Mouse (Mus musculus): ENCODE measurements around the gene Trp53bp2.
A peak's percentile ranks its signal among the peaks of the same experiment; 100 is the strongest.

Gene Trp53bp2

DNA sequence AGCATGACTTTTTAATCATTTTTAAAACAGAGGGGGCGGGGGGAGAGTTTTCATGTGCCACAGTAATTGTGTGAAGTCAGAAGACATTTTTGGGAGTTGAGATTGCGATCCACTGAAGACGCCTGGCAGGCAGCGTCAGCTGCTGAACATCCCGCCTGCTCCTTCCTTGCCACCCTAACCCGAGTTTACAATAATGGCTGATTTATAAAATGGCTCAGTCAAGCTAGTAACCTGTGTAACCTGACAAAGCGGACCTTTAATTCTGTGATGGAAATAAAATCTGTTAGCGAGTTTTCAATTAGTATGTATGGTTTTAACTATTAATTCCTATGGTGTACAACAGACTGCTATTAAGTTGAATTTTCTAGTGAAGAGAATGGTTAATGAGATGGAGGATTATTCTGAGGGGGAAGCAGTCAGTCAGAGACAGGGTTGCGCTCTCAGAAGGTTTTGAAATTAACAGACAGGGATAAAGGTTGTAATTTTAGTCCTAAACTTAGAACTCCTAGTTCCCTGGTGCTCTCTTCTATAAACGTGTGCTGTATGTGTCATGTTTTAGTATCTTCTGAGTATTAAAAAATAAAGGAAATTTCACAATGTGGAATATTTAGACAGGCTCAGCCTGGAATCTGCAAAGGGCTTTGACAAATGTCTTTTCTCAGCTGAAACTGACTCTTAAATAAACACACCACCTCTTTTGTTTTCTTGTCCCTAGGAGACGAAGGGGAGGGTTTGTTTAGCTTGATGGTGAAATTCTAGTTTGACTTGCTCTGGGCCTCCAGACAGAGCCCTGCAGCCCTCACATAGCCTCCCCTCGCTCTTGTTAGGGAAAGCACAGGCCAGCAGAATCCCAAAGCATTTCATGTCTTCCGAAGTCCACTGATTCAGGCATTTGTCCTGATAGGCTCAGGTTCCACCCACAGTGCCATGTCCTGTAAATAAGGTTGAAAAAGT, 51.6 kb downstream of the Trp53bp2 start:
- no peak for DNase-seq (ENCODE audit: low spot score in 2 of 2)

DNA sequence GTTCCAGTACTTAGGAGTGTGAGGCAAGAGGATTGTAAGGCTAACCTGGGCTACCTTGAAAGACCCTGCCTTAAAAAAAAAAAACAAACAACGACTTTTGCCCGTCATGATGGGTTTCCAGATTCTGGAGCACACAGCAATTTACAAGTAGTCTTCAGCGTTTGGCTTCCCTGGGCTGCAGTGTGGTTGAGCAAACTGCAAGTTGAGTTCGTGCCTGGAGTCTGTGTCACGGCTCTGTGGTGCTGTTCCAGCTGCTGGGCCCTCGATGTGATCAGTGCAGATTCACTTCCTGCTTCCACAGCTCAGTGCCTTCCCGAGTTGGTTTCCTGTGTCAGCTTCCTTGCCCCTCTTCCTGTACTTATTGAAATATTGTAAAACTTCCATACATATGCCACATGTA, 52.3 kb downstream of the Trp53bp2 start:
- no peak for DNase-seq (ENCODE audit: low spot score in 2 of 2)

DNA sequence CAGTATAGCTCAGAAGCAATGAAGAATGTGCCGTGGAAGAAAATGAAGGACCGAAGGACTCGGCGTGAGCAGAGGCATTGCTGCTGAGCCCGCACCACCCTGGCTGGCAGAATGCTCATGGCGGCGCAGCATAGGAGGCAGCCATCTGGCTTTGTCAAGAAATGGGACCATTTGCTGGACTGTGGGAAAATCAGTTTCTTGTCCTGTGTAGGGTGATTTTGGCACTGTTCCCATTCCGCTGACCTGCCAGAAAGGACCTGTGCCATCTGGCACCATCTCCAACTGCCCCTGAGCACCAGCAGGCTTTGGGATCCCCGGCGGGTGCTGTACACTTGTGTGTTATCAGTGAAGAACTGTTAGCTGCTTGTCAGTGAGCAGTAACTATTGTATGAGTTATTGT, 52.8 kb downstream of the Trp53bp2 start:
- no peak for DNase-seq (ENCODE audit: low spot score in 2 of 2)

DNA sequence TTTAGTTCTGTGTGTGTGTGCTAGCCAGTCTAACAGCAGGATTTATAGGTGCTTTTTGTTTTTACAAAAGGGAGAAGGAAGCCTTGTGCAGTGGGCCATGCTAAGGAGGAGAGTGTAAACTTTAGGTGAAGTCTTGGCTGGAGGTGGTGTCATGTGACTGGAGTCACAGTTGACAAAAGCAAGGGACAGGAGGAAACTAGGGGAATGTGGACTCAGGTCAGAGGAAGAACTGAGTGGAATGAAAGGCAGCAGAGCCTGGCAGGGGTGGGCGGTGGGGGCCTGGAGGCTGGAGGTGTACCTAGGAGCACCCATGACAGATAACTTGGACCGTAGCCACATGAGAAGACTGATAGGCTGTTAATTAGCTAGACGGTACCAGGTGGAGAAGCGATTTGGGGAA, 56.3 kb downstream of the Trp53bp2 start:
- no peak for DNase-seq (ENCODE audit: low spot score in 2 of 2)

DNA sequence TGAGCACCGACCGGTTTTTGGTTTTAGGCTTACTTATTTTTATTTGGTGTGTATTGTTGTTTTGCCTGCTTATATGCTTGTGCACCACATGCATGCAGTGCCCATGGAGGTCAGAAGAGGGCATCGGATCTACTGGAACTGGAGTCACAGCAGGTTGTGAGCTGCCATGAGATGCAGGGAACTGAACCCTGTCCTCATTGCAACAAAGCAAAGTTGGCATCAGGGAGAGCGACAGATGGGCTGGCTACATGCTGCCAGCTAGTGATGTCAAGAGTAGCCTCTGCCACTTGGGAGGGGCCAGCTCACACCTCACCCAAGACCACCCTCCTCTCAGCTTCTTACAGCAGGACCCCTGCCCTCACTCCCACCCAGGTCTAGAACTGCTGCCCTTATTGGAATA, 57.0 kb downstream of the Trp53bp2 start:
- no peak for DNase-seq (ENCODE audit: low spot score in 2 of 2)

DNA sequence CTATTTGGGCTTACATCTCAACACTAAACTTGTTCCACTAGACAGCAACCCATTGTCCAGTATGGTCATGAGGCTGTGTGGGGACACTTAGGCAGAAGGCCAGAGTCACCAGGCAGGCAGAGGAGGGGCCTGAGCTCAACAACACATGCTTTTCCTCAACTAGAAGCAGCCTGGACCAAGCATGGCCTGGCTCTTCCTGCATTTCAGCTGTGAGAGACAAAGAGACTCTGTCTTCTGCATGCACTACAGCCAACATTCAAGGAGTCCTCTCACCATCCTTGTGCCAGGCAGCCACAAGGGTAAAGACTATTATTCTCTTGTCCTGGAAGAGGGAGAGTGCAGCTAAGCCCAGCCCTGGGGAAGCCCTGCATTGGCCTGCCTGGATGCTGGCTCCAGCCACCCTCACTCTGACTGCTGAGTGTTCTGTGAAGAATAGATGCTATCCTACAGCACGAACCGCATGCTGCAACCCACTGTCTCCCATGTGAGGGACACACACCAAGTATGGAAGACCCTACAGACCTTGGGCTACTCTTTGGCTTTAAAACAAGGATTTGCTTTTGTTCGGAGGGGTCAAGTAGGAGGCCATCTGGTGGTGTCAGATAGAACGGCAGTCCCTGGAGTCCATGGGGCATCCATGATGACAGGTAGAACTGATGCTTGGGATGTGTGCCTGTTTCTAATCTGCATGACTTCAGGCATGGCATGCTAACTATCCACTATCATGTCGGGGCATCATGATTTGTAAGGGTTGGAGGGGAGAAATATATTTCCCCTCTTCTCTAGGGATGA, 66.2 kb downstream of the Trp53bp2 start:
- no peak for DNase-seq (ENCODE audit: low spot score in 2 of 2)

DNA sequence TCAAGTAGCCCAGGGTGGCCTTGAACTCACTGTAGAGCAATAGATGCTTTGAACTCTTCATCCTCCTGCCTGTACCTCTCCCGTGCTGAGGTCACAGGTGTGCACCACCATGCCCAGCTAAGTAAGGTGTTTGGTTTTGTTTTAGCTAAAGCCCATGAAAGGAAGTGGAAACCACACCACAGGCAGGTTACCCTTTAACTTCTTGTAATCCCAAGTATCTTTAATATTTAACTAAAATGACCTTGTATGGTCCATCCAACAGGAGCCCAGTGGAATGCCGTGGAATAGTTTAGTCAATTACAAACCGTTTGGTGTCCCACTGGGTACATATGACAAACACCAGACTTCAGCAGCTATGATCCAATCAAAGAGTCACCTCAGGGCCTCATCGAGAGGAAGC, 70.0 kb downstream of the Trp53bp2 start:
- DNase-seq (ENCODE audit: low spot score in 2 of 2): no peak

DNA sequence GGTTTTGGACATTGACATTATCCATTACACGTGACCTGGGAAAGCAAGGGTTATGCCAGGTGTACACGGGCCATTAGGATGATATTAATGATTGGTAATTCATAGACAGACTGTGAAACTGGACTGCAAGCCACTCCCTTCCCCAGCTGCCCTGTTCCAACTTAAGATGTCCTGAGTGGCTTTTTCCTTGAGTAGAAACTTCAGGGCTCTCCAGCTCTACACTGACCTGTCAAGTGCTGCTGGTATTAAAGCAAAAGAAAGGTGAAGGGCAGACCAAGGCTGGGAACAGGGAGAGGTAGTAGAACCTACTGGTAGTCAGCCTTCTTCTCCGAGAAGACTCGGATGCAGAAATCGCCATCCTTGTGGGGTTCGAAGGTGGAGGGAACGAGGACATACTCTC, 72.2 kb downstream of the Trp53bp2 start:
- DNase-seq (ENCODE audit: low spot score in 2 of 2): no peak

DNA sequence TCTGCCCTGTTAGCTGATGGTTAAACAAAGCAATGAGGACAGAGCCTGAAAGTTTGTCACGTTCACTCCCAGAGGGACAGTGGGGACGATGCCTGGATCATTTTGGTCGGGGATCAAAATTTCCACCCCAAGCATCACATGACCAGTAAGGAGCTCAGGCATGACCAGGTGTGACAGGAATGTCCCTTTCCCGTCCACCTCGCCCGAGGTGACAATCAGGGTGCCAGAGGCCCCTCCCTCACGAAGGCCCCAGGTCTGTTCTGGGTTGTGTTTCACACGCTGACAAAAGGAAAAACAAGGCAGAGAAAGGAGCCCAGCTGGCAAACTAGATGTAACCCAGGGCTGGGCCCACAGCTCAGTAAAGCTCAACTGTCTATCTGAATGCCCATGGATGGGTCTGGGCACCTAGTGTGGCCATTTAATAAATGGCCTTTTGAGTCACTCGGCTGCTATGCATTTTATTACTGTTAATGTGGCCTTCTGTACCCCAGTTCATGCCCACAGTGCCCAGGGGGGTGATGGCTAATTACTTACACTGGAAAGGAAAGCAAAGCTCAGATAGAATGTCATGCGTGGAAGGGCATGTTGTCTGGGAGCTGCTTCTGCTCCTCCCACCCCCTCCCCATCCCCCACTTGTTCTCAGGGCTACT, 72.8 kb downstream of the Trp53bp2 start:
- DNase-seq (ENCODE audit: low spot score in 2 of 2): no peak

DNA sequence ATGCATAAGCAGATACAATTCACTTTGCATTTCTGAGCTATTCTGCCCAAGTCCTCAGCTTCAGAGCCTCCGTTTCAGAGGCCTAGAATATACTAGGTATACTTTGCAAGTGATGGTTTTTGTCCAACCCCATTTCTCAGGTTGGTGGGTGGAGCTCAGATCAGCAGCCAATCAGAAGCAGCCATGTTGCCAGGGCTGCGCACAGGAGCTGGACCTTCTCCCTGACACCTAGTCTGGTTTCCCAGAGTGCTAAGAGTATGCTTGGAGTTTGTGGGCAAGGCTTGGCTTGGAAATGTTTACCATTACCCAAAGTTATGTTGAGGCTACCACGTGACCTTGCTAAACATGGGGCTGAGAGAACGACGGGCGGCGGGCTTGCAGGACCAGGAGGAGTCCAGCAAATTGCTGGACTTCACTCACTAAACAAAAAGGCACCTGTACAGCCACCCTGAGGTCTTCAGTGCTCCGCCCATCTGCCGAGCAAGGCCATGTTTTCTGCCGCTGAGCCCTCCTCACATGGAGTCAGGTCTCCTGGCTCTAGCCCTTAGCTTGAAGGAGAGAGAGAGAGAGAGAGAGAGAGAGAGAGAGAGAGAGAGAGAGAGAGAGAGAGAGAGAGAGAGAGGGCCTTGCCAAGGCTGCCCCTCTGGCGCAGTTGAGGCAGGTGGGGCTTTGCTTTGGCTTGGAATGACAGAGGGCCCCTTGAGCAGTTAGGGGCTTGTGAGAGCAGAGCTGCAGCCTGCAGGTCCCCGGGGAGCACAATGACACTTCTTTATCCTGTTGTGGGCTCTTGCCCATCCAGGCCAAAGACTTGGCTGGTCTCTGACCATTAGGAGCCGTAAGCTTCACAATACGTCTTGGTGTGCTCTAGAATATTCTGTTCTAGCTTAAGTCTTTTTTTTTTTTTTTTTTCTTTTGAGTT, 74.3 kb downstream of the Trp53bp2 start:
- DNase-seq (ENCODE audit: low spot score in 2 of 2): peak in 1 of 2 experiments; percentile 12

DNA sequence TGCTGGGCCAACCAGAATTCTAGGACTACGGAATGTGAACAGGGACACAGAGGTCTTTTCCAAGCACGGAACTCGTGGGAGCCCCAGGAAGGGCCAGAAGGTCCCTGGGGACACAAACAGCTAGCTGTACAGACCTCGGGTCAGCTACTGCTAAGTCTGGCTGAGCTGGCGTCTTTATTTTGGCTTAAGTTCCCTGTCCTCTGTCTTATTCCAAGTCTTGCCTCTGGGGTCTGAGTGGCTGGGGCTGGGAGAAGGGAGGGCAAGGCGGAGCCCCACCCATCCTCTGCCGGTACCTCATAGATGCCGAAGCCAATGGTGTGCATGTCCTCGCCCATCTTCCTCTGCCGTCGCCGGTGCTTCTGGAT, 74.9 kb downstream of the Trp53bp2 start:
- DNase-seq (ENCODE audit: low spot score in 2 of 2): peak in 1 of 2 experiments; percentile 35

DNA sequence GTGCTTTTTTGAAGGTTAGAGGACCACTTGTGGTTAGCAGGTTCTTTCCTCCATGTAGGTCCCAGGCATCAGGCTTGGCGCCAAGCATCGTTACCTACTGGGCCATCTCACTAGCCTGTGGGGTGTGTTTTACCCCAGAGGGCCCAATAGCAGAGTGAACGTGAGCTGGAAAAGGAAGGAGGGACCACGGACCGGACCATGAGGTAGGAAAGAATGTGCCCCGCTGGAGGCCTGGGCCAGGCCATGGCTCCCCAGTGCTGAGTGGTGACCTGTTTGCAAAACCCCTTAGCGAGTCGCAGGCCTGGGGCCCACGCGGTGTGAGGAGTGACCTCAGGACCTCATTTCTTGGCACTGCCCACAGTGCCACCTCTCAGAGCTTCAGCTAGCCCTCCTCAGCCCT, 79.5 kb downstream of the Trp53bp2 start:
- DNase-seq (ENCODE audit: low spot score in 2 of 2): no peak

DNA sequence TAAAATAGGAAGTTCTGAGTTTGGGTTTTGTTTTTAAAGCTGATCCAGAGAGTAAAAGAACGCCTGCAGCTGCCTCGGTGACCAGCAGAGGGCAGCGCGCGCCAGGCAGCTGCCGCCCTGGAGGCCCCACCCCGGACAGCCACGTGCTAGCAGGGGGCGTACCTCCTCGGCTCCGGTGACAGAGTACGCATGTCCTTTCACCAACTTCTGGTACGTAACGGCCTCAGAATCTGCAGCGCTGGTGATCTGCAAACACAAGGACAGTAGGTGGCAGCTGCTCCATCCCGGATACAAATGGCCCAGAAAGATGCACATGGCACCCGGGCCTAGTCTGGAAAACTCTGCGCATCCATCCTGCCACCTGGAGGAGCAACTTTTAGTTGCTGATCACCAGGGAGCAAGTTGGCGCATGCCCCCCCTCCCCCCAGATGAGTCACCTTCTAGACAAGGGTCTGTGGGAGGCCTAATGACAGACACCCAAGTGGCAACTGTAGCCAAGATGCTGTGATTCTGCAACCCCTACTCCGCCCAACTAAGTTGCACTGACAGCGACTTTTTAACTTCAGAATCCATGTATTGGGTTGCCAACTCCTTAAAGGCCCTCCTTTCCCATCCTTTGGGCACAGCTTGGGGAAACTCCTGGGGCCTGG, 81.0 kb downstream of the Trp53bp2 start:
- DNase-seq (ENCODE audit: low spot score in 2 of 2): peak; percentile 93 to 94

DNA sequence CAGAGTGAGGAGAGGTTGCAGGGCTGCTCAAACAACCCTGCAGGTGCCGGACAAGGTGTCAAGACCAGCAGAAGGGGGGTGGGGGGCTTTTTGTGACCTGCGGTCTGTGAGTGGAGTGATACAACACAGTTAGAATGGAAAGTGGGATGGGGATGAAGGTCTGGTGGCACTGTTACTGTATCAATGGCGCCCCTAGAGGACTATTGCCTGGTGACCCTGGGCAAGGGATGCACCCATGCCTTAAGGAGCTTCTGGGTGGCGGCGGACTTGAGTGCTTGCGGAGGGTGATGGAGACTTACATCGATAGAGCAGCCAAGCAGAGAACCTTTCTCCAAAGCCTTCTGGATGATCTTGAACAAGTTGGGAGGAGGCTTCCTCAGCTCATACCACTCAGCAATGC, 81.6 kb downstream of the Trp53bp2 start:
- DNase-seq (ENCODE audit: low spot score in 2 of 2): no peak

DNA sequence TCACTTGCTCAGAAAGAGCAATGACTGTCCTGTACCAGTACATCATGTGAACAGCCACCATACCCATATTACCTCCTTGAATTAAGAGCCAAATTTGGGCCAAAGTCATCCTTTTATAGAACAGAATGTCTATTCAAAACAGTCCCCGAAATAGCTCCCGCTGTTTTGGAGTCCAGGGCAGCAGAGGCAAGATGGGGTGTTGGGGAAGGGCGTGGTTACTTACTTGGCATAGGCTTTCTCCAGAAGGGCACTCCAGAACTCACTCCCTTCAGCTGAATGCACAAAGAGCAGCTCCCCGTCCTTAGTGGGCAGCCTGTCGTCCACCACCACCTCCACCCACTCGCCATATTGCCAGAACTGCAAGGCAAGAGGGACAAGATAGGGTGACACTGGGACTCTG, 82.9 kb downstream of the Trp53bp2 start:
- DNase-seq (ENCODE audit: low spot score in 2 of 2): no peak

DNA sequence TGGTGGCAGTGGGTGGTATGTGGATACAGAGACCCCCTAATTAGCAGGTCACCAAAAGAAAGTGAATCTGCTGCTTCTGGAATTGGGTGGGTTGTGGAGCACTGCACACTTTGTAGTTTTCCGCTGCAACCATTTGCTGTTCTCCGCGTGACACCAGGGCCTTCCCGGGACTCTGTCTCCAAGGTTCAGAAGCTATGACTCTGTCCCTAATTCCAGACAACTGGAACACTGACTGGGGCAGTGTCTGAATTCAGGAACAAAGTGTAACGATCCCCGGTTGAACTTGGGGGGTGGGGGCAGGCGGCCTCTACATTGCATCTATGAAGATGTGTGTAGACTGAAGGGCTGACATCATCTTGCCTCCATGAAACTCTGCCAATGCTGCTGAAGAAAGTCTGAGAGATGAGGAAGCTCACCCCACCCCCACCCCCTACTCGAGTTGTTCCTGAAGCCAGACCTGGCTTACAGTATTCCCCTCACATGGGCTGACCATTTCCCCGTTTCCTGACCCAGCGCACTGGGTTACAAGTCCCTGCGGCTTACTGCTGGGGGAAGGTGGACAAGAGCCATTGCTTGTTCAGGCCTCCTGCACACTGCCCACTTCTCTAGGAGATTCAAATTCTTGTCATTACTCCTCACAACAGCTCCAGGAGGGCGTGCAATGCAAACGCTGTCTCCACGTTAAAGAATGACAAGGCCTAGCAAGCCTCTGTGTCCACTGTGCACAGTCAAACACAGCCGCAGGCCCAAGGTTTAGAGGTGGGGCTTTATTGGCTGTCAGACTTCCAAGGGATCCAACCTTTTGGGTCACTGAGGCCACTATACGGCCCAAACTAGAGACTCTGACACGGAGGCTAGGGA, 85.5 kb downstream of the Trp53bp2 start:
- DNase-seq (ENCODE audit: low spot score in 2 of 2): no peak

DNA sequence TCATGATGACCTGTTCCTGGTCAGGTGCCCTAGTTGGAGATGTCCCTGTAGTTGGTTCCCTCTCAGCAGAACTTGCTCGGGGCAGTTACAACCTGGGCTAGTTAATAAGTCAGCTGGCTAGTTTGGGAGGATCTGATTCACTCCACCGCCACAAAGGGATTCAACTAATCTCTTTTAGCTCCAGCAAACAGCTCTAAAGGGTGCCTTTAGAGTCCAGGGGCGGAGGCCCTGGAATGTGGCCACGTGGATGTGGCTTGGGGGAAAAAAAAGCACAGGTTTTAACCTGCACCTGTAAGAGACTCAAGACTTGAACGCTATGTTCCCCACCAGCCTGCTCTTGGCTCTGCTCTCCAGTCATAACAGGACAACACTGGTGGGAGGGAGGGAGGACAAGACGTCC, 87.7 kb downstream of the Trp53bp2 start:
- no peak for DNase-seq (ENCODE audit: low spot score in 2 of 2)

DNA sequence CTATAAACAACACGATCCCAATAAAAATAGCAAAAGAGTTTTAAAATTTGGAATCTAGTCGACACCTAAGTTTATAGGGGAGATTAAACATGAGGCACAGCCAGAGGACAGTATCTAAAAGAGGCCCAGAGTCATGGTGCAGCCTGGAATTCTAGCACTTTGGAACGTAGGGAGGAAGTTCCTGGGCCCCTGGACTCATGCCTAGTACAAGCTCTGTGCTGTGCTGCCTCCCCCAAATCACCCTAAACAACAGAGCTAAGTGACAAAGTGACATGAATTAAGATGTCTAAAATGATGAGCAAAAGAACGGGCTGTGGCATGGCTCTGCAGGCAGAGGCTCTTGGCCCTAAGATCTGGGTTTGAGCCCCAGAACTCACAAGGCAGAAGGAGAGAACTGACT, 88.8 kb downstream of the Trp53bp2 start:
- no peak for DNase-seq (ENCODE audit: low spot score in 2 of 2)

DNA sequence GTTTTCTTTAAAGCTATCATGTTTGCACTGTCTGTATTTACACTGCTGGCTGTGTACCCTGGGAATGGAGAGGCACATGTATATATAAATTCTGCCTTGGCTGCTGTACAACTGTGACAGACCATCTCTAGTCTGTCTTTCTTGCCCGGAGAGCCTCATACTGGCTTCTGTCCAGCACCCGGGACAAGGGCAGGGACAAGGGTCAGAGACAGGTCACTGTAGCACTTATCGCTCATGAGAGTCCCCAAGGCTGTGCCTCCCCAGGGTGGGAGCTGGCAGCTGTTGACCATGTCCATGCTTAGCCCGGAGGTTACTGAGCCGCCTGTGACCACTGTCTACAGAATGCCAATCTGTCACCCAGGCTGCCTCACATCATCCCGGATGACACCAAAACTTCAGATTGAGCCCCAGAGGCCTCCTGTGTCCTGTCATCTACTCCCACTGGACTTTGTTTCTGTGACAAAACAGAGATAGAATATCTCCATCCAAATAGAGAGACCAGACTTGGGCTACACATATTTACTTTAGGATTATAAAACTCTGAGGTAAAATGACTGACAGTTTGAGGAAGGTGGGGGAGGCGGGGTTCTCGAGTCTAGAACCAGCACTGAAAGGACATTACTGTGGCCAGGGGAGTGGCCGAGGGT, 90.6 kb downstream of the Trp53bp2 start:
- DNase-seq (ENCODE audit: low spot score in 2 of 2): no peak
